Mouse (Mus musculus) liver, embryonic 14.5 days (tissue): ENCODE results near the gene Tcte3.
"Not testable (repeated sequence)": the region's sequence is repeated elsewhere in the genome, so short reads cannot be mapped to it uniquely, and the experiment has no call there.

Experiments
- CTCF ChIP-seq: IDR thresholded peaks from 2 replicates; pipeline ENCODE4 v1.5.1; 2016; ENCODE audit warnings: antibody characterized with exemption, low read depth, control low read depth
- EP300 ChIP-seq: IDR thresholded peaks from 2 replicates; pipeline ENCODE4 v1.6.1; 2016; ENCODE audit warnings: antibody characterized with exemption, low read depth

DNA sequence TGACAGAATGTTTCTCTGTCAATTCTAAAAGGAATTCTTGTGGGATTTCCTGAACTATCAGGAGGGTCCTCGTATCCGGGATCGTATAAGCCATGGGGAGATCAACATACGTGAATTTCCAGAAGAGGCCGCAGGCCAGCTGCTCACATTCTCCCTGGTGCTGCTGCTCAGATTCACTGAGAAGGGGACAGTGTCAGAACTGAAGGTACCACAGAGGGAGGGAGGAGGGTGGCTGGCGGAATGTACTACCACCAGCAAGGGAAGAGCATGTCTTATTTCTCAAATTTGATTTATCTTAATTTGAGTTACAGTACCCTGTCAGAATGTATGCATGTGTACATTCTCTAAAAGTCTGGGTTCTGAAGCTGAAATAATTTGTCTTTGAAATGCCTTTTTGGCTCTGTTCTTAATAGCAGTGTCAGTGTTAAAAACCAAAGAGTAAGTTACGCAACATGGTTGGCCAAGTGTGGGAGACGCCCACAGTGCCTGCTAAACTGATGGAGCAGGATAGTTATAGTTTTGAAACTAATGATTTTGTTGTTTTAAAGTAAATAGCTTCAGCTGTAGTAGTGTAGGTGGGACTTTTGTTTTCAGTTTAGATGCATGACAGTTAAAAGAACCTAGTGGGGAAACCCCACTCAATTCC, 12.0 kb upstream of the Tcte3 start:
- not testable (repeated sequence) for TF ChIP-seq CTCF, EP300
